8 mouse cellular contexts compared by ENCODE assay signal in the genomic region with DNA sequence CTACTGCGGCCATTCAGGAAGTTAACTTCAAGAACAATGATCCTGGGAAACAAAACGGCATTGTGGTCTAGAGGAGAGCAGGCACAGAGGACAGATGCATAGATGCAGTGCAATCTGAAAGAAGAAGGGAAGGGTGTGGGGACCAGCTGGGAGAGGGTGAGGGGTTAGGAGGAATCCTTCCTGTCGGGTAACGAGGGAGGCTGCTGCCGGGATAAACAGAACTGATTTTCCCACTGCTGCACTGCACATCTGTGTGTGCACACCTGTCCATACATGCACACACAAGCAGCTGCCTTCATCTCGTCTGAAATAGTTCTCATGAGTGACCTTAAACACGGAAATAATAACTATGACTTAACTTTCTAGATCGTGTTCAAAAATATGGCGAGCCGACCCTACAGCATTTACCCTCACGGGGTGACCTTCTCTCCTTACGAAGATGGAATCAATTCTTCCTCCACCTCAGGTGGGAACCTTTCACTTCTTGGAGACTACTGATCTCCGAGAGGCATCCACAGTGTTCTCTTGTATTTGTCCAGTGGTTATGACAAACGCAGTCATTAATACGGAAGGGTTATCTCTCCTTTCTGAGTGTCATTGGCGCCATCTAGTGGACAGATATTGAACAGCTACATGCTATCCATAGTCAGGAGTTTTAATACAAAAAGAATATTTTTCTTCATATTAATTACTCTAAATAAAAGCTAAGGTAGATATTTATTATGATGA. TPM values are rescaled to one million over a fixed set of nuclear protein-coding genes. Genes with fewer than 3 reads are reported as not detected.
DNase-seq lines count a peak whose midpoint lies in the region; ATAC-seq and TF ChIP-seq lines count a peak whose summit lies in the region.

No protein-coding gene starts in this region.

- peak; percentile 87 for TF ChIP-seq CTCF in hindbrain, postnatal 0 days (IDR thresholded peaks at IDR 0.05; ENCODE audit: low read depth)

- 45% methylated on average over 16 of the region's 16 CpGs for WGBS in hindbrain, postnatal 0 days

- no peak overlapping the region for H3K27ac ChIP-seq in hindbrain, postnatal 0 days

- no peaks in the 10 kb centered on the region for H3K27me3 ChIP-seq in hindbrain, postnatal 0 days (ENCODE audit: insufficient read depth, low read length)

- DNase-seq in cerebellum, adult 11-12 months: no peak
- DNase-seq in cerebellum, adult 9-10 months: peak; percentile 53
- DNase-seq in hindbrain, postnatal 0 days (ENCODE audit: low spot score): peak; percentile 91
- peak; percentile 46 to 62 for DNase-seq in left cerebral cortex, postnatal 10 days (ENCODE audit: extremely low spot score in 1 of 2, low spot score in 2 of 2)
- DNase-seq in mesoderm, embryonic 11.5 days (ENCODE audit: low read depth, low spot score): peak; percentile 75
- peak; percentile 25 for DNase-seq in spleen, adult 12 weeks (ENCODE audit: low spot score)

- no peaks in the 10 kb centered on the region for H3K4me1 ChIP-seq in hindbrain, postnatal 0 days (ENCODE audit: insufficient read depth, low read length)

- H3K9ac ChIP-seq in hindbrain, postnatal 0 days (replicated peaks; ENCODE audit: low read length): no peak overlapping the region

- peak overlapping the region; percentile 41 for H3K4me2 ChIP-seq in hindbrain, postnatal 0 days (ENCODE audit: low read depth, low read length)

- no peaks in the 10 kb centered on the region for H3K36me3 ChIP-seq in hindbrain, postnatal 0 days (ENCODE audit: insufficient read depth, low read length)

- H3K4me3 ChIP-seq in hindbrain, postnatal 0 days (ENCODE audit: low read length): peak overlapping the region; percentile 16

- ATAC-seq in cerebellum, adult (ENCODE audit: insufficient number of reproducible peaks, low FRiP score, low TSS enrichment): peak; percentile 71
- ATAC-seq in frontal cortex, adult (ENCODE audit: low TSS enrichment): peak; percentile 92
- peak; percentile 86 for ATAC-seq in hindbrain, postnatal 0 days

- intact Hi-C loops in left cerebral cortex, postnatal 10 days (cut with DNase I): loop anchor here (5.0 kb wide), 1 partner anchor 37 kb away; no protein-coding TSS in a partner anchor

- H3K9me3 ChIP-seq in hindbrain, postnatal 0 days (ENCODE audit: low read length): no peaks in the 10 kb centered on the region

RNA-seq across cellular contexts. Expression of a gene that starts 32.7 kb away (rescaled TPM):
- total RNA-seq in hindbrain, postnatal 0 days (2014; rRNA removed): 0.26 and 0.40 TPM in 2 replicates
- 0.09 and 0.14 TPM in 2 replicates for polyA plus RNA-seq in hindbrain, postnatal 0 days (2015; fragmentation: Nextera tagmentation; extraction: Ambion mirVana)
- total RNA-seq in left cerebral cortex, postnatal 10 days (2021): under 1 TPM; 0.43 to 0.63 TPM
